Mouse (Mus musculus) c-Kit-positive CD71-negative TER-119-negative erythroid progenitor cells, embryonic 14.5 days (primary cell): ENCODE measurements at regions not wholly inside any gene's neighbourhood (a gene's known extent, or its start where the extent isn't known, plus 50 kb on each side); places are given as distances from the start of the nearest gene placed in this dataset.
A peak's percentile ranks its signal among the peaks of the same experiment; 100 is the strongest.

ENCODE experiments used
- DNase-seq: peaks from one replicate; pipeline ENCODE4 v3.0.0-alpha.2; 2013; ENCODE audit warnings: low read depth

GRCm38 (mm10) chr4:56619803-56620202, 120.1 kb upstream of the Gm26657 start:
- no peak for DNase-seq

GRCm38 (mm10) chr4:56619054-56619453, 120.8 kb upstream of the Gm26657 start:
- DNase-seq = no peak

GRCm38 (mm10) chr4:56618433-56618832, 121.4 kb upstream of the Gm26657 start:
- DNase-seq = no peak

- no peak for DNase-seq
Measured at GRCm38 (mm10) chr4:56617661-56618360, 122.1 kb upstream of the Gm26657 start.

GRCm38 (mm10) chr4:56612325-56612724, 127.5 kb upstream of the Gm26657 start:
- DNase-seq = no peak

GRCm38 (mm10) chr4:56611751-56612150, 128.1 kb upstream of the Gm26657 start:
- no peak for DNase-seq

GRCm38 (mm10) chr4:56610273-56610672, 129.6 kb upstream of the Gm26657 start:
- no peak for DNase-seq

GRCm38 (mm10) chr4:56608701-56609100, 131.2 kb upstream of the Gm26657 start:
- DNase-seq = no peak

- no peak for DNase-seq
Measured at GRCm38 (mm10) chr4:56598398-56598797, 141.5 kb upstream of the Gm26657 start.

- no peak for DNase-seq
Measured at GRCm38 (mm10) chr4:56597931-56598330, 141.9 kb upstream of the Gm26657 start.

GRCm38 (mm10) chr4:56582405-56582804, 157.5 kb upstream of the Gm26657 start:
- no peak for DNase-seq

GRCm38 (mm10) chr4:56576837-56577548, 162.9 kb upstream of the Gm26657 start:
- DNase-seq = no peak

- DNase-seq = no peak
Measured at GRCm38 (mm10) chr4:56552126-56552525, 187.7 kb upstream of the Gm26657 start.

GRCm38 (mm10) chr4:56533344-56533985, 206.4 kb upstream of the Gm26657 start:
- no peak for DNase-seq

- DNase-seq = no peak
Measured at GRCm38 (mm10) chr4:56532921-56533320, 206.9 kb upstream of the Gm26657 start.

GRCm38 (mm10) chr4:56528571-56528970, 211.3 kb upstream of the Gm26657 start:
- DNase-seq = no peak

- DNase-seq = no peak
Measured at GRCm38 (mm10) chr4:56524430-56524985, 215.4 kb upstream of the Gm26657 start.

- DNase-seq = no peak
Measured at GRCm38 (mm10) chr4:56507770-56508169, 232.1 kb upstream of the Gm26657 start.

GRCm38 (mm10) chr4:56506786-56507185, 233.1 kb upstream of the Gm26657 start:
- no peak for DNase-seq

GRCm38 (mm10) chr4:56506067-56506466, 233.8 kb upstream of the Gm26657 start:
- no peak for DNase-seq

- peak; percentile 16 for DNase-seq
Measured at GRCm38 (mm10) chr4:56492537-56493221, 247.2 kb upstream of the Gm26657 start.

GRCm38 (mm10) chr4:56489361-56489760, 250.5 kb upstream of the Gm26657 start:
- DNase-seq = no peak
